ENCODE assay signal across 9 mouse cellular contexts in genomic region chr14:88466416-88466815, GRCm38 (mm10). TPM values are rescaled to one million over a fixed set of nuclear protein-coding genes. Genes with fewer than 3 reads are reported as not detected.
DNase-seq lines count a peak whose midpoint lies in the region; ATAC-seq and TF ChIP-seq lines count a peak whose summit lies in the region.
"Had no signal": no experiment of that assay in that cellular context is flagged by ENCODE, and none has a peak within 500 bp of the region (broad histone marks: within the 10 kb centered on the region; RNA-seq: fewer than 3 reads in every experiment).

No protein-coding gene starts in this region.

- in situ Hi-C loops in ES-E14 (cut with MboI; ENCODE audit: low sequenced_read_pairs in 2 of 2, unreplicated experiment in 2 of 2), result no loop called here

- TF ChIP-seq CTCF in left cerebral cortex, adult 2 months (IDR thresholded peaks at IDR 0.05), result peak; percentile 79

- H3K4me3 ChIP-seq in ES-E14 (ENCODE audit: insufficient read depth in 1 of 2, low read depth in 1 of 2, low read length in 2 of 2, poor library complexity in 1 of 2, severe bottlenecking in 1 of 2), result no peak overlapping the region
- peak overlapping the region; percentile 46 for H3K4me3 ChIP-seq in left cerebral cortex, adult 2 months
- H3K4me3 ChIP-seq: megakaryocyte, embryonic 14.5 days had no signal

- H3K36me3 ChIP-seq in ES-E14 (ENCODE audit: control insufficient read depth, insufficient read depth, low read length, poor library complexity, severe bottlenecking), result no peaks in the 10 kb centered on the region

- no peaks in the 10 kb centered on the region for H3K4me1 ChIP-seq in ES-E14 (ENCODE audit: control insufficient read depth in 2 of 2, insufficient read depth in 2 of 2, low read length in 2 of 2, poor library complexity in 1 of 2)

- no peak overlapping the region for H3K27ac ChIP-seq in ES-E14 (ENCODE audit: insufficient read depth, low read depth, low read length, poor library complexity, severe bottlenecking)
- peak overlapping the region; percentile 57 for H3K27ac ChIP-seq in left cerebral cortex, adult 2 months

- no peak overlapping the region for H3K9ac ChIP-seq in ES-E14 (ENCODE audit: insufficient read depth, low read depth, low read length, poor library complexity, severe bottlenecking)

- no peaks in the 10 kb centered on the region for H3K9me3 ChIP-seq in ES-E14 (ENCODE audit: control insufficient read depth, insufficient read depth, low read depth, low read length)
- H3K9me3 ChIP-seq: megakaryocyte, embryonic 14.5 days had no signal

- DNase-seq in frontal cortex, postnatal 25 days (ENCODE audit: low spot score in 2 of 2), result no peak
- peak; percentile 35 for DNase-seq in layer of hippocampus, adult 9-11 months
- DNase-seq in layer of hippocampus, adult 8-10 months (ENCODE audit: low spot score in 2 of 2), result no peak
- DNase-seq in ES-E14 (ENCODE audit: low read depth, low spot score), result peak; percentile 15
- no peak for DNase-seq in left cerebral cortex, adult 2 months (ENCODE audit: extremely low spot score in 1 of 2, low spot score in 2 of 2)
- no peak for DNase-seq in cerebellum, adult 11 months

- intact Hi-C loops in left cerebral cortex, adult 2 months (cut with DNase I), result loop anchor here (5.0 kb wide), 3 partner anchors 131 to 899 kb away; no protein-coding TSS in a partner anchor

- ATAC-seq in frontal cortex, adult (ENCODE audit: low TSS enrichment), result 0 out of 2 replicates have a peak, but pooled peaks have one; percentile 25
- no peak for ATAC-seq in erythroid progenitor cell, adult 5-6 weeks (replicated peaks; ENCODE audit: low FRiP score, poor library complexity, severe bottlenecking)

TF ChIP-seq in ES-E14, 5 proteins besides CTCF, POLR2A, EP300 and RAD21:
- no peak for TF ChIP-seq ZC3H11A (IDR thresholded peaks at IDR 0.05; ENCODE audit: borderline replicate concordance, low read depth, low read length)
- no peak for TF ChIP-seq MAFK (IDR thresholded peaks at IDR 0.05; ENCODE audit: insufficient read depth, low read depth, low read length)
- no peak for TF ChIP-seq CHD2 (IDR thresholded peaks at IDR 0.05; ENCODE audit: low read depth, low read length)
- no peak for TF ChIP-seq ZNF384 (IDR thresholded peaks at IDR 0.05; ENCODE audit: low read depth, low read length)
- no peak for TF ChIP-seq HCFC1 (IDR thresholded peaks at IDR 0.05; ENCODE audit: borderline replicate concordance, insufficient read depth, low read length)

RNA-seq across cellular contexts. Expression of gene Pcdh20, which starts 4.8 kb away (rescaled TPM):
- total RNA-seq in layer of hippocampus, adult 8-10 months (2022), result 100 to 1,000 TPM; 105 to 133 (median 120) TPM
- total RNA-seq in ES-E14 (2012; rRNA removed), result 0.11 TPM in 1 of 2 replicates, not detected in the other
- 10 to 100 TPM; 26.8 to 27.4 TPM for total RNA-seq in left cerebral cortex, adult 2 months (2021)
- not detected in 2 replicates for total RNA-seq in erythroid progenitor cell, adult 5-6 weeks (2015; ENCODE audit: low replicate concordance)
- total RNA-seq in erythroid progenitor cell, adult 5-6 weeks (2017; ENCODE audit: low replicate concordance), result not detected in 2 replicates

Comparison
In these comparisons a context has a peak if more than half of its experiments do, and no peak if none do; other contexts are left out.
1. DNase-seq: peak in layer of hippocampus, adult 9-11 months (single experiment) and ES-E14 (single experiment); none in frontal cortex, postnatal 25 days (0 of 2), layer of hippocampus, adult 8-10 months (0 of 2), left cerebral cortex, adult 2 months (0 of 2) and cerebellum, adult 11 months (single experiment).
2. RNA of gene Pcdh20, which starts 4.8 kb away (total RNA-seq): 105 to 133 TPM in layer of hippocampus, adult 8-10 months and 26.8 to 27.4 TPM in left cerebral cortex, adult 2 months; 0.11 TPM in ES-E14 and not detected in erythroid progenitor cell, adult 5-6 weeks; every median in the first group is over 10 times any median in the second.